Mouse (Mus musculus) embryonic facial prominence, embryonic 10.5 days (tissue): Measurements from ENCODE around the gene Dstn. TPM values are rescaled to one million over a fixed set of nuclear protein-coding genes. Genes with fewer than 3 reads are reported as not detected.

Experiments
- DNase-seq: peaks from one replicate; pipeline ENCODE4 v3.0.0-alpha.2; 2017; ENCODE audit warnings: low spot score
- H3K27ac ChIP-seq: fragments of 300-500 bp; sonication (generic); replicated peaks from 2 replicates; pipeline ENCODE4 v1.5.1; 2016; ENCODE audit warnings: mild to moderate bottlenecking
- H3K27me3 ChIP-seq: fragments of 300-500 bp; sonication (generic); replicated peaks from 2 replicates; pipeline ENCODE4 v1.6.1; 2016; ENCODE audit warnings: low read depth, mild to moderate bottlenecking; ENCODE audit not compliant: poor library complexity, severe bottlenecking
- H3K36me3 ChIP-seq: fragments of 300-500 bp; sonication (generic); replicated peaks from 2 replicates; pipeline ENCODE4 v1.6.1; 2016; ENCODE audit warnings: mild to moderate bottlenecking, moderate library complexity
- H3K4me1 ChIP-seq: fragments of 300-500 bp; sonication (generic); 2 replicates; pipeline ENCODE4 v1.6.1; 2016
- H3K4me3 ChIP-seq: fragments of 300-500 bp; sonication (generic); 2 replicates; pipeline ENCODE4 v1.5.1; 2016; ENCODE audit warnings: mild to moderate bottlenecking, moderate library complexity
- H3K9me3 ChIP-seq: fragments of 300-500 bp; sonication (generic); 2 replicates; pipeline ENCODE4 v1.6.1; 2016; ENCODE audit warnings: mild to moderate bottlenecking
- WGBS: fragments of 180-500 bp; shearing (Covaris S2); methylation state at CpG from one replicate; pipeline ENCODE4 v1.1.7; 2016; 5-methylcytosine and 5-hydroxymethylcytosine counted together
- polyA plus RNA-seq: library from polyadenylated mRNA; unstranded; fragments of >200 nt; fragmentation: Nextera tagmentation; extraction: Ambion mirVana; gene quantifications from 2 replicates; pipeline ENCODE4 v1.2.1, GENCODE M21; 2016

Gene Dstn
- polyA plus RNA-seq, 1 experiment from 2014 or later, result 339 TPM

DNA sequence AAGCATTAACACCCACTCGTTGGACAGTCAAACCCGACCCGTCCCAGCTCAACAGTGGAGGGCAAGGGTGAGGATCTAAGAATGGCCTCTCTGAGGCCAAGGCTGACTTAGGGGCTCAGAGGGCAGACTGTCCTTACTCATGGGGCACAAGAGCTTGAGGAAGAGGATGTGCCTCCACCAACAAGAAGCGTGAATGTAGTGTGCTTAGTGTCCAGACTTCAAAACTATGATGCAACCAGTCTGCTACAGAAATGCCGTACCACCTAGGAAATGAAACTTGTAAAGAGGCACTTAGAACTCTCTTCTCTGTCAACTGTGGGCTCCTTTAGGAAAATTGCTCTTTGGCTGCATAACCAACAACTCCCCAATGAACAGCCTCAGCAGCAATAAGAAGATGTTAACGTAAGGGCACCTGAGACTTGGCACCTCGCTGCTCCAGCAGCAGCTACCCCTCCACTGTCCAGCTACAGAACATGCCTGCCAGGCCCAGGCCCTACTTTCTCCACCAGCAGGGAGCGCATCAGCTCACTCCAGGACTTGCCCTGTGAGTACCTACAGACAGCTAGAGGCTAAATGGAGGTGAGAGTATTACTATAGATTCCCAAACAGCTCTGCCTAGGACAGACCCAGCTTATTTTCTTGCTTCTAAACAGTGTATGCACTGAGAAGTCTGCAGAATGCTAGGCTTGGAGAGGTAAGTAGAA is 63.5 kb downstream of the Dstn start:
- DNase-seq, result no peak
- no peak overlapping the region for H3K4me3 ChIP-seq
- 93% methylated on average over 8 of the region's 8 CpGs for WGBS

DNA sequence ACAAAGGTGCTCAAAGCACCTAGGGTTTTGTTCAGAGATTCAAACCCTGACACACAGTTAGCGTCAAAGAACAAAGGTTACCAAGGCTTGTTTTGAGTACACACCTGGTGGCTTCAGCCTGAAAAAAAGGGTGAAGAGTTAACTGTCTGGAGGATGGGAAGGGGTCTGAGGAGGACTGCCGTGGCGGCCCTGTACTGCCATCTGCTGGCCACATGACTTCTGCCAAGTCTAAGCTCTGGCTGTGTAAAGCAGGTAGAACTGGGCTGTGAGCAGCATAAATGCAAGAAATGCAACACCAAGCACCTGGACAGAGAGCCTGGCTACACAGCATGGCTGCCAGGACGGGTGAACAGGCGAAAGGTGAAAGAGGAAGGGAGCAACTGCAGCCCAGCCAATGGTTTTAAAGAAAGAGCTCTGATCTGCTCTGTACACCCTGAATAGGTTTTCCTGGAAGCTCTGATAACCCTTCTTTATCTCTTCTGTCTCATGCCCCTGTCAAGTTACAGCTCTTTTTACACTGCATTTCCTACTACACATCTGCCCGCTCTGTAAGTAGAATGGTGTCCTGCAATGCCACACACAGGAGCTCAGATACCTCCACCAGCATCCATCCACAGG is 65.8 kb downstream of the Dstn start:
- Histone ChIP-seq H3K4me1 (no peaks in the 10 kb centered on the region), H3K27ac (no peak overlapping the region), H3K36me3 (peaks cover 39% of the 10 kb centered on the region), H3K4me3 (no peak overlapping the region), H3K9me3 (no peaks in the 10 kb centered on the region), H3K27me3 (no peaks in the 10 kb centered on the region)
- DNase-seq, result peak; percentile 80
- WGBS, result 42% methylated on average over 6 of the region's 6 CpGs

More for the DNA sequence above, 63.5 kb downstream of the Dstn start:
- Histone ChIP-seq H3K36me3 (peaks cover 36% of the 10 kb centered on the region), H3K27ac (no peak overlapping the region), H3K27me3 (no peaks in the 10 kb centered on the region), H3K4me1 (no peaks in the 10 kb centered on the region), H3K9me3 (no peaks in the 10 kb centered on the region)

DNA sequence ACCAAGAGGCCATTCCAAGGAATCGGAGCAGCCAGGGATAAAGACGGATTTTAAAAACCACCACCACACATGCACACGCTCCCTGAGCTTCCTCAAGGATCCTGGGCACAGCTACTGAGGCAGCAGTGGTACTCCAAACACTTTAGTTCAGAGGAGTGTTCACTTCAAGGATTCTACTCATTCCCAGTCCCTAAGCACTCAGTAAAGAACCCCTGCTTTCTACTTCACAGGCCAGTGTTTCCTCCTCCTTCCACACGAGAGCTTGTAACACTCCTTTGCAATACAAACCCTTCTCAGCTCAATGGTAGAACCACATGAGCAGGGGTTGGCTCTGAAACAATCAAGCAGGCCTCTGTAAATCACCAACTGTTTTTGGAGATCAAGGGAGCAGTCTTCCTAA is 67.0 kb downstream of the Dstn start:
- 79% methylated on average over 4 of the region's 4 CpGs for WGBS

DNA sequence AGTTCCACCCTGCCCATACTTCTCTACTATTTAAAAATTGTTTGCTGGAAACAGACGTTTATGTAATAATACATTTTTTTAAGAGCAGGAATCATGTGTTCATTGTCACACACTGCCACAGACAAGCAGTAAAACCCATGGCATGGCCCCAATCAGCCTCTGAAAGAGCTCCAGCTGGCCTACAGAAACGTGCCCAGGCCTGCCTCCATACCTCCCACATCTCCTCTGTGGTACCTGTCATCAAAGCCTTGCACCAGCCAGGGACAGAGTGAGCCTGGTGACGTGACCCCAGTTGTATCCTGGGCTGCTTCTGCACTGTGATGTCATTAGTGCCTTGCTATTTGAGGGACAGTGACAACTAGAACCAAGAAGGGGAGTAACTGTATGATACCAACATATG is 67.8 kb downstream of the Dstn start:
- DNase-seq, result no peak
- H3K4me1 ChIP-seq, result no peaks in the 10 kb centered on the region
- no peaks in the 10 kb centered on the region for H3K9me3 ChIP-seq
- H3K27me3 ChIP-seq, result no peaks in the 10 kb centered on the region
- WGBS, result 64% methylated on average over 3 of the region's 3 CpGs
- peaks cover 54% of the 10 kb centered on the region for H3K36me3 ChIP-seq
- no peak overlapping the region for H3K27ac ChIP-seq
- H3K4me3 ChIP-seq, result no peak overlapping the region

More for the DNA sequence above, 67.0 kb downstream of the Dstn start:
- no peak for DNase-seq
- Histone ChIP-seq H3K9me3 (no peaks in the 10 kb centered on the region), H3K4me1 (no peaks in the 10 kb centered on the region), H3K27me3 (no peaks in the 10 kb centered on the region), H3K36me3 (peaks cover 47% of the 10 kb centered on the region), H3K27ac (no peak overlapping the region), H3K4me3 (no peak overlapping the region)

DNA sequence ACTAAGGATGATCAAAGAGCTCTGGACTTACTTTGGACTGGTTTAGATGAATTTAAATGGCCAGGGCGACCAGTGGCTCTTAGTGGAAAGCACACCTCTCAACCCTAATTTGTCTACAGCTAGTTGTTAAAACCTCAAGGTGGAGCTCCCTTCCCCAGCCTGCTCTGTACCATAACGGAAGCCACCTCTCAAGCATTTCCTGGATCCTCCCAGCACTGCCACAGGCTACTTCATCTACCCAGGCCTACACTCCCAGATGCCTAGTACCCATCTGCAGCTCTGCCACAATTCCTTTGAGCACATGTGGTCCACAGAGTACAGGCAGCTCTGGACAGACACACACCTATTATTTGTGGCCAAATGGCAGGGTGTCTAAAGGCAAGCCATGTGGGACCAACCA is 68.4 kb downstream of the Dstn start:
- no peaks in the 10 kb centered on the region for H3K27me3 ChIP-seq
- H3K36me3 ChIP-seq, result peaks cover 58% of the 10 kb centered on the region
- no peaks in the 10 kb centered on the region for H3K4me1 ChIP-seq
- H3K27ac ChIP-seq, result no peak overlapping the region
- H3K4me3 ChIP-seq, result no peak overlapping the region
- WGBS, result 67% methylated on average over 2 of the region's 2 CpGs
- no peaks in the 10 kb centered on the region for H3K9me3 ChIP-seq
- no peak for DNase-seq

DNA sequence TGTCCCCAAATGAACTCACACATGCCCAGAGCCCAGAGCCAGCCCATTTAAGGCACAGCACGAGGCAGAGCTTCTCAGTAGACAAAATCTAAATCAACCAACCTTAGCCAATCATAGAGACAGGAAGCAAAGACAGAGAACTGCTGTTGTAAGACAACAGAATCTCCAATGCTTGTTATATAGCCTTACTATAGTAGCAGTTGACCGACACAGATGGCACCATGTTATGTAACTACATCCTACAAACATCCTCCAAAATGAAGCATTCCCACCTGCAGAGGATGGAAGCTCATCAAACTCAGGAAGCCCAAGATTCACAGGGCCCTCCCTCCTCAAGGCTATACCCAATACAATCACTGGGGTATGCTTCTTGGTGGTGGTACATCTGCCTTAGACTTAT is 72.4 kb downstream of the Dstn start:
- H3K27ac ChIP-seq, result no peak overlapping the region
- WGBS, result 81% methylated on average over 2 of the region's 2 CpGs
- H3K4me3 ChIP-seq, result no peak overlapping the region
- no peaks in the 10 kb centered on the region for H3K27me3 ChIP-seq
- H3K36me3 ChIP-seq, result peaks cover 60% of the 10 kb centered on the region
- no peaks in the 10 kb centered on the region for H3K9me3 ChIP-seq
- DNase-seq, result no peak
- no peaks in the 10 kb centered on the region for H3K4me1 ChIP-seq

DNA sequence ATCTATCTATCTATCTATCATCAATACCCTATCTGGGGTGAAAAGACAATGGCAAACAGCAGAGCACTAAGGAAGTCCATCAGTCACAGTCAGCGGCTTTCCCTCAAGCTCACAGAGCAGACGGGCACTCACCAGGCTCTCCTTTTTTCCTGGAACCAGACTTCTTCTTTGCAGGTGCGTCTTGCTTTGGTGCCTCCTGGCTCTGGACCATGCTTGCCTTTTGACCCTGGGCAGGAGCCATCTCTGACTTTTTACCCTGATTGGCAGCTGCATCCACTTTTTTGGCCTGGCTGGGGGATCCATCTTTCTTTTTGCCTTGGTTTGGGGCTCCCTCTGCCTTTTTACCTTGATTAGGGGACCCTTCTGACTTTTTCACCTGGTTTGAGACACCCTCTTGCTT is 72.9 kb downstream of the Dstn start:
- DNase-seq, result no peak
- no peaks in the 10 kb centered on the region for H3K27me3 ChIP-seq
- no peaks in the 10 kb centered on the region for H3K9me3 ChIP-seq
- H3K4me1 ChIP-seq, result no peaks in the 10 kb centered on the region
- no peak overlapping the region for H3K4me3 ChIP-seq
- WGBS, result 86% methylated on average over 3 of the region's 3 CpGs
- H3K36me3 ChIP-seq, result peaks cover 60% of the 10 kb centered on the region
- H3K27ac ChIP-seq, result no peak overlapping the region

DNA sequence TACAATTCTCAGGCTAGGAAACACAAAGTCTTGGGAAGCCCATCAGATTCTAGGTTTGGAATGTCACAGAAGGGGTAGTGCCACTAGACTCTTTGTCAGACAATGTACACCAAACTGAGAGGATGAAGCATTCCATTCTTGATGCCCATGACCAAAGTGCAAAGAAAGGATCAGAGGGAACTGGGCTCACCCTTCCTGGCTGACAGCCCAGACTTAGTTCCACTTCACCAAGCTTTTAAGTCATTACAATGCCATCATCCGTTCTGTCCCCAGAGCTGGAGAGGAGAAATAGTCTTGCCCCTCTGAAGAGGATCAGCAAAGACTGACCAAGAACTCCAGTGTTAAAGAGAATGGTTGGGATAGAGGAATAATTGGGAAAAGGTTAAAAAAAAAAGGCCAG is 75.9 kb downstream of the Dstn start:
- no peaks in the 10 kb centered on the region for H3K9me3 ChIP-seq
- no peaks in the 10 kb centered on the region for H3K27me3 ChIP-seq
- no peak overlapping the region for H3K4me3 ChIP-seq
- 55% methylated on average over 1 of the region's 1 CpGs for WGBS
- H3K4me1 ChIP-seq, result no peaks in the 10 kb centered on the region
- DNase-seq, result no peak
- no peak overlapping the region for H3K27ac ChIP-seq
- peaks cover 36% of the 10 kb centered on the region for H3K36me3 ChIP-seq

DNA sequence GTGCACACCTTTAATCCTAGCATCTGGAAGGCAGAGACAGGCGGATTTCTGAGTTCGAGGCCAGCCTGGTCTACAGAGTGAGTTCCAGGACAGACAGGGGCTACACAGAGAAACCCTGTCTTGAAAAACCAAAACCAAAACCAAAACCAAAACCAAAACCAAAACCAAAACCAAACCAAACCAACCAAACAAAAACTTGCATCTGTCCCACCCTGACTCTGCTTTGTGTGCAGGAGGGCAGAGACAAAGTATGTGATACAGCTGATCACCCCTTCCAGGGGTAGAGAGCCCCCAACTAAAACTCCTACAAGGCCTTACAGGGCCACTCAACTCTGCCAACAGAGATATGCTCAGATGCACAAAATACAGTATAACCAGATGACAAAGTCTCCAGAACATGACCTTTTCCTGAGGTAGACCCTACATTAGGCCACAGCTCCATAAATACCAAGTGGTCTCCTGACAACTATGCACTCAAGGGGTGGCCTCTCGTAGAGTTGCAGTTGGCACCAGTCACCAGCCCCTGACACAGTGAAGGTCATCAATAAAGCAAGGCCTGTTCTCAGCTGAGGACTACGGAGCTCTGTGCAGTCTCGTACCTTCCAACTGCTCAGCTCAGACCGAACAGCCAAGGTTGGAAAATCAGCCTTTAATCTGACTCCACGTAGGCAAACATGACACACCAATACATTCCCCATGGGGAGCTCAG is 77.0 kb downstream of the Dstn start:
- Histone ChIP-seq H3K36me3 (peaks cover 29% of the 10 kb centered on the region), H3K27ac (no peak overlapping the region), H3K4me3 (no peak overlapping the region), H3K4me1 (no peaks in the 10 kb centered on the region), H3K9me3 (no peaks in the 10 kb centered on the region), H3K27me3 (no peaks in the 10 kb centered on the region)
- no peak for DNase-seq
- 93% methylated on average over 7 of the region's 7 CpGs for WGBS

Other genes with a start within 250 kb of the Dstn start
- 0.60 and 1.2 TPM in 2 replicates for gene Bfsp1, start 52.1 kb upstream of the Dstn start, polyA plus RNA-seq
- 50.7 and 57.8 TPM in 2 replicates for gene Rrbp1, start 95.9 kb downstream of the Dstn start, polyA plus RNA-seq
- gene Banf2, start 117.7 kb downstream of the Dstn start, polyA plus RNA-seq, result not detected in 2 replicates